Mouse (Mus musculus): Measurements from ENCODE around the gene Cdkal1.

DNA sequence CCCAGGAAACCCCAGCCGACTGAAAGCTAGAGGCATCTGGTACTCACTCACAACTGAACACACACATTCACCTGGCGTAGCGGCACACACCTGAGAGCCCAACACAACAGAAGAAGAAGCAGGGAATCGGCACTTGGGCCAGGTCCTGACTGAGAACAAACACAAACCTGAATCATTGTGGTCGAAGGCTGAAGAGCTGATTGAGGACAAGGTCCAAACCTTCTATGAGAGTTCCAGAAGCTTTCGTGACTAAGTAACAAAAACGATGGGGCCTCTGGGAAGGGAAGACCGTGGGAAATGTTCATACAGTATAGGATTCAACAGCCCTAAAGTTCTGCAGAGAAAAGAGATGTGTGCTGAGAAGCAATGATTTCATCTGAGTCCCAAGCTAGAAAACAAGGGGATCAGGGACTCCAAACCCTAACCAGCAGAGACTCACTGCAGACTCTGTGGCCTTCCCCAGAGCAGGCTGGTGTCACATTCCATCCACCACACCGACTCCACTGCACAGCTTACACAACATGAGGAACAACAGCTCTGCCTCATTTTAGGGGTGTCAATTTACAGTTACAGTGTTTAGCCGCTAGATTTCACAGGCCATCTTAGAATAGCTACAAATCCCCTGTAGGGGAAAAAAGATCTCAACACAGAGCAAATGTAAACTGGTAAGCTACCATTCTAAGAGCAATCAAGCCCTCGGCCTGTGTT is 175.8 kb downstream of the Cdkal1 start:
- TF ChIP-seq CTCF (conservative IDR thresholded peaks at IDR 0.05; ENCODE audit: insufficient read depth, insufficient read length, low read depth, low read length) (no peak), POLR2A (IDR thresholded peaks at IDR 0.05; ENCODE audit: low read depth, low read length) (no peak)
